Mouse (Mus musculus) splenic B cell, adult 2 months (primary cell): ENCODE data around the gene Ncoa7.
"Not testable (repeated sequence)": the region's sequence is repeated elsewhere in the genome, so short reads cannot be mapped to it uniquely, and the experiment has no call there.

ENCODE experiments used
- DNase-seq: peaks from one replicate; pipeline ENCODE4 v3.0.0-alpha.2; 2011; ENCODE audit warnings: low read depth, low spot score
- H3K27me3 ChIP-seq: 2 replicates; pipeline ENCODE4 v1.6.1; 2012; ENCODE audit warnings: mild to moderate bottlenecking, low read length, moderate library complexity, mixed read lengths; ENCODE audit not compliant: control insufficient read depth, poor library complexity, insufficient read depth, severe bottlenecking
- H3K36me3 ChIP-seq: 2 replicates; pipeline ENCODE4 v1.6.1; 2012; ENCODE audit warnings: mild to moderate bottlenecking, low read length, moderate library complexity, mixed read lengths; ENCODE audit not compliant: control insufficient read depth, poor library complexity, insufficient read depth, severe bottlenecking

Ncoa7 gene

DNA sequence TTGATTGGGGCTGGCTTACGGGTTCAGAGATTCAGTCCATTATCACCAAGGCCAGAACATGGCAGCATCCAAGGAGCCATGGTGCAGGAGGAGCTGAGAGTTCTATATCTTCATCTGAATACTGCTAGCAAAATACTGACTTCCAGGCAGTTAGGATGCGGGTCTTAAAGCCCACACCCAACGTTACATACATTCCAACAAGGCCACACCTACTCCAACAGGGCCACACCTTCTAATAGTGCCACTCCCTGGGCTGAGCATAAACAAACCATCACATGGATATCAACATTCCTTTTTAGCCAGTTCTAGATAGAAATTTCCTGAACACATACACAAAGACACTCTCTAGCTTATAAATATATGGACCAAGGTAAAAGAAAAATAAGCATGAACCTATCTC is 173.6 kb downstream of the Ncoa7 start, which contains the start of gene Hint3:
TSS of gene Hint3 (minus strand) at position 120 of the 400 bp plus-strand sequence.
- no peaks in the 10 kb centered on the region for H3K27me3 ChIP-seq
- H3K36me3 ChIP-seq = no peaks in the 10 kb centered on the region
- no peak for DNase-seq

GRCm38 (mm10) chr10:30628444-30628843 is 174.7 kb downstream of the Ncoa7 start:
- H3K36me3 ChIP-seq, DNase-seq, H3K27me3 ChIP-seq: not testable (repeated sequence)

- peak; percentile 38 for DNase-seq
- Histone ChIP-seq H3K36me3 (no peaks in the 10 kb centered on the region), H3K27me3 (no peaks in the 10 kb centered on the region)
Observed at GRCm38 (mm10) chr10:30627548-30627947, 175.6 kb downstream of the Ncoa7 start.

DNA sequence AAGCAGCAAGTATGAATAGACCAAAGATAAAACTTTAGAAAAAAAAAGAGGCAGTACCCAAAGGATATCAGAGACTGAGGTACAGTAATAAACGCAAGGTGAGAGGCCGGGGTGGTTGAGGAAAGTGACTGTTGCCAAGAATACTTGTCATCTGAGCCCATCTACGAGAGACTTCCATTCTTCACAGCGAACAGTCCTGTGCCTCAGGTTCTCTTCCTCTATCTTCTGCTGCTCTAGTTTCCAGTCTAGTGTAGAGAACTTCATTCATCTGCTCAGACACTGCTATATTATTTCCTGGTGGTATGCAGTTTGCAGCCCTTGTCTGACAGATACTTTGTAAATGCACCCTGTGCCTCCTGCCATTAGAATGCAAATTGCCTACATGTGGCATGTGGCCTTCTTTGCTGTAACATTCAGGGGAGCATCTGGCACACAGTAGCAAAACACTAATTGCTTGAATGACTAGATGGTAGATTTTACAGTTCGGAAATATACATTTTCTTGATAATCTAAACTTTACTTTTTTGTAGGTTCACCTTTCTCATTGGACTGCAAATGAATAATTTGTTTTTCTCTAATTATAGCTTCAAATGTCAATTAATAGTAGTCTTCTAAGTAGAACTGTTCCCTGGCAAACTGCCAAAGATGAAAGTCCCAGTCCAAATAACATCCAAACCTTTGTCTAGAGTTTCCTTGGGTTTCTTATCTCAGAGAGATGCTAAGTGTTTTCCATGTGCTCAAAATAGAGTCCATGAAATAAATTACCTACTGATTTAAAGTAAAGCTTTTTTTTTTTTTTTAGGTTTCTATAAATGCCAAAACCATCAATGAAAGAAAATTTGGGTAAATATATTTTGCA is 178.7 kb downstream of the Ncoa7 start:
- no peak for DNase-seq

GRCm38 (mm10) chr10:30622928-30623327 is 180.2 kb downstream of the Ncoa7 start:
- Histone ChIP-seq H3K36me3 (no peaks in the 10 kb centered on the region), H3K27me3 (no peaks in the 10 kb centered on the region)
- DNase-seq = peak; percentile 53

More for the DNA sequence above, 178.7 kb downstream of the Ncoa7 start:
- Histone ChIP-seq H3K36me3 (no peaks in the 10 kb centered on the region), H3K27me3 (no peaks in the 10 kb centered on the region)

DNA sequence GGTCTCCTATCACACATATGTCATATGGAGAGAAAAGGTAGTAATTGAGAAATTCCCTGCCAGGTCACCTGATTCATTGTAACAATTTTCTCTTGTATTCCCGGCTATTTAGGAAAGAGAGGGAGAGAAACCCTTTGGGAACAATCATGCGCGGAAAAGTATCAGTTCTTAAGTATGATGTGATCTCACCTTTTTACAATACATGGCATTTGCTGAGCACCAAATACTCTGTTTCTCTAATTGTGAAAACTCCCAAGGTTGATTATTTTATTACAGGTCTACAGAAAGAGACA is 184.3 kb downstream of the Ncoa7 start:
- no peaks in the 10 kb centered on the region for H3K36me3 ChIP-seq

DNA sequence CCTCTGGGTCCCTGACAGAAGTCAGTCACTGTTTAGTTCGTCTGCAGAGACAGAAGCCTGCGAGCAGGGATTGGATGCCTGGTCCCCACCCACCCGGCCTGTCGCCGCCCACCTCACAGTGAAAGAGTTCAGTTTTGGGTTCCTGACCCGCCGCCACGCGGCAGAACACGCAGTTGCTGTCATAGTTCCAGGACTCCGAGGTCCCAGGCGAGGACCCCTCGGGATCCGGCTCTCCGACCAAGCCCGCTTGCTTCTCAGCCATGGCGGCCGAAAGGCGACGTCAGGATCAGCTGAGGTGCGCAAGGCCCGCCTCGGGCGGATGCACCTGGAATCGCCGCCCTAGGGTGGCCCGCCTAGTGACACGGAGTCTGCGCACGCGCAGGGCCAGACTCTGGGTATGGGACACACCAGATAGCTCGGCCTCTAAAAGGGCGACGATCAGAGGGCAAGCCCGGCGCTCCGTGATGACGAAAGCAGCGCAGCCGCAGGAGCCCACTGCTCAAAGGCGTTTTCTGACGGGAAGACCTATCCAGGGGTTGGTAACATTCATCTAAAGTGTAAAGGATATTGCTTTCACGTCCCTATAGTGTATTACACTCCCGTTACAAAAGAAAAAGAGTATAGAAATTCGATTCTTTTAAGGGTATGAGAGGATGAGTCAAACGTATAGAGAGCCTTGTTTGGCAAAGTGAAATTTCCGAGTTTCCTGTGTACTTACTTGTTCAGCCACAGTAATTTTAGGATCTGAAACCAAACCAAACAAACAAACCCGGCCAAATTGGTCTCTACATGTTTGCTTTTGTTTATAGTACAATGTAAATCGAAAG is 184.8 kb downstream of the Ncoa7 start:
- H3K36me3 ChIP-seq = no peaks in the 10 kb centered on the region
- peak; percentile 99 for DNase-seq
- H3K27me3 ChIP-seq = no peaks in the 10 kb centered on the region

More for the DNA sequence above, 184.3 kb downstream of the Ncoa7 start:
- DNase-seq = no peak
- H3K27me3 ChIP-seq = no peaks in the 10 kb centered on the region

- no peaks in the 10 kb centered on the region for H3K27me3 ChIP-seq
- H3K36me3 ChIP-seq = peaks cover 2% of the 10 kb centered on the region; the same call in 1 of the 2 replicates
- no peak for DNase-seq
Observed at GRCm38 (mm10) chr10:30613039-30613438, 190.1 kb downstream of the Ncoa7 start.

GRCm38 (mm10) chr10:30609614-30610013 is 193.5 kb downstream of the Ncoa7 start:
- DNase-seq = no peak
- H3K36me3 ChIP-seq = peaks cover 5% of the 10 kb centered on the region; the same call in 1 of the 2 replicates
- H3K27me3 ChIP-seq = no peaks in the 10 kb centered on the region

DNA sequence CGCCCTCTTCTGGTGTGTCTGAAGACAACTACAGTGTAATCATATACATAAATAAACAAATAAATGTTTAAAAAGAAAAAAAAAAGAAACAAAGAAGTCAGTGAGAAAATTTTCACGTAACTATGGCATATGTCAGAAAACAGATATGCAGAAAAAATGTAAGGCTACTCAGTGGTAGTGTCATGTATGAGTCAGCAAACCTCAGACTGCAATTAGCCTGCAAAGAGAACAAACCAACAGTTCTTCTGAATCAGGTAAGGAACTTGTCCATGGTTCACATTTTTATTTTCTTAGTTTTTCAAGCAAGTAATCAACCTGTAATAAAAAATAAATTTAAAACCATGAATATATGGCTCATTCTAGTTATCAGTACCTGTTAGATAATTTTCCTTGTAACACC is 195.0 kb downstream of the Ncoa7 start:
- no peak for DNase-seq
- H3K36me3 ChIP-seq = peaks cover 5% of the 10 kb centered on the region; the same call in 1 of the 2 replicates
- no peaks in the 10 kb centered on the region for H3K27me3 ChIP-seq

- H3K36me3 ChIP-seq = 0 out of 2 replicates have a peak, but pooled peaks cover 3% of the 10 kb centered on the region
- DNase-seq = peak; percentile 73
Observed at GRCm38 (mm10) chr10:30600542-30600966, 202.6 kb downstream of the Ncoa7 start, which contains the start of gene Trmt11. Gene Trmt11, minus strand, starts transcription at chr10:30600749.

GRCm38 (mm10) chr10:30600094-30600534 is 203.0 kb downstream of the Ncoa7 start:
- Histone ChIP-seq H3K36me3 (no peaks in the 10 kb centered on the region), H3K27me3 (no peaks in the 10 kb centered on the region)
- DNase-seq = no peak

More at GRCm38 (mm10) chr10:30600542-30600966, 202.6 kb downstream of the Ncoa7 start, which contains the start of gene Trmt11:
- no peaks in the 10 kb centered on the region for H3K27me3 ChIP-seq

GRCm38 (mm10) chr10:30587037-30587436 is 216.1 kb downstream of the Ncoa7 start:
- H3K36me3 ChIP-seq = 0 out of 2 replicates have a peak, but pooled peaks cover 1% of the 10 kb centered on the region
- peak; percentile 33 for DNase-seq
- no peaks in the 10 kb centered on the region for H3K27me3 ChIP-seq

GRCm38 (mm10) chr10:30585691-30586090 is 217.4 kb downstream of the Ncoa7 start:
- Histone ChIP-seq H3K27me3 (no peaks in the 10 kb centered on the region), H3K36me3 (0 out of 2 replicates have a peak, but pooled peaks cover 1% of the 10 kb centered on the region)
- DNase-seq = no peak
